Mouse (Mus musculus): Measurements from ENCODE around the gene Gzmc. TPM values are rescaled to one million over a fixed set of nuclear protein-coding genes. Genes with fewer than 3 reads are reported as not detected.
"Not testable (repeated sequence)": the region's sequence is repeated elsewhere in the genome, so short reads cannot be mapped to it uniquely, and the experiment has no call there.

Gzmc gene
- polyA plus RNA-seq (2014; fragmentation: Nextera tagmentation; extraction: Ambion mirVana), result not detected in 2 replicates

- WGBS, result 89% methylated on average over 2 of the region's 2 CpGs
- no peaks in the 10 kb centered on the region for H3K4me1 ChIP-seq (ENCODE audit: control insufficient read depth, insufficient read depth, low read length)
- no peaks in the 10 kb centered on the region for H3K27me3 ChIP-seq (ENCODE audit: control insufficient read depth, insufficient read depth, low read length)
- no peaks in the 10 kb centered on the region for H3K9me3 ChIP-seq (ENCODE audit: control insufficient read depth, low read length)
- DNase-seq (ENCODE audit: low spot score, missing footprints) (no peak), ATAC-seq (ENCODE audit: low FRiP score) (no peak)
- H3K36me3 ChIP-seq (ENCODE audit: control insufficient read depth, insufficient read depth, low read length), result no peaks in the 10 kb centered on the region
- H3K4me3 ChIP-seq (ENCODE audit: low read depth, low read length), result no peak within 1 kb of the TSS
- no peak within 1 kb of the TSS for H3K9ac ChIP-seq (ENCODE audit: low read length)
- no peak within 1 kb of the TSS for H3K4me2 ChIP-seq
- H3K27ac ChIP-seq (ENCODE audit: low read depth, low read length), result no peak within 1 kb of the TSS
These were observed at the start of gene Gzmc for GRCm38 (mm10) chr14:56234556-56234955. Gzmc (minus strand) TSS chr14:56234656.

- ATAC-seq (ENCODE audit: low FRiP score), result no peak
- Histone ChIP-seq H3K27ac (ENCODE audit: low read depth, low read length) (no peak overlapping the region), H3K9me3 (ENCODE audit: control insufficient read depth, low read length) (no peaks in the 10 kb centered on the region), H3K4me1 (ENCODE audit: control insufficient read depth, insufficient read depth, low read length) (no peaks in the 10 kb centered on the region), H3K4me3 (ENCODE audit: low read depth, low read length) (no peak overlapping the region), H3K9ac (ENCODE audit: low read length) (no peak overlapping the region), H3K36me3 (ENCODE audit: control insufficient read depth, insufficient read depth, low read length) (no peaks in the 10 kb centered on the region), H3K4me2 (no peak overlapping the region), H3K27me3 (ENCODE audit: control insufficient read depth, insufficient read depth, low read length) (no peaks in the 10 kb centered on the region)
- WGBS, result 85% methylated on average over 1 of the region's 1 CpGs
- no peak for DNase-seq (ENCODE audit: low spot score, missing footprints)
These were observed 49.4 kb upstream of the Gzmc start for GRCm38 (mm10) chr14:56283816-56284215.

GRCm38 (mm10) chr14:56281090-56281489, 46.6 kb upstream of the Gzmc start:
- Histone ChIP-seq H3K27ac (ENCODE audit: low read depth, low read length) (no peak overlapping the region), H3K4me1 (ENCODE audit: control insufficient read depth, insufficient read depth, low read length) (no peaks in the 10 kb centered on the region), H3K9me3 (ENCODE audit: control insufficient read depth, low read length) (no peaks in the 10 kb centered on the region), H3K4me3 (ENCODE audit: low read depth, low read length) (no peak overlapping the region), H3K9ac (ENCODE audit: low read length) (no peak overlapping the region), H3K27me3 (ENCODE audit: control insufficient read depth, insufficient read depth, low read length) (no peaks in the 10 kb centered on the region), H3K4me2 (no peak overlapping the region), H3K36me3 (ENCODE audit: control insufficient read depth, insufficient read depth, low read length) (no peaks in the 10 kb centered on the region)
- WGBS, result 86% methylated on average over 5 of the region's 5 CpGs
- no peak for ATAC-seq (ENCODE audit: low FRiP score)
- no peak for DNase-seq (ENCODE audit: low spot score, missing footprints)

GRCm38 (mm10) chr14:56278691-56279090, 44.2 kb upstream of the Gzmc start:
- H3K9ac ChIP-seq (ENCODE audit: low read length); H3K4me3 ChIP-seq (ENCODE audit: low read depth, low read length); ATAC-seq (ENCODE audit: low FRiP score); H3K4me2 ChIP-seq; H3K4me1 ChIP-seq (ENCODE audit: control insufficient read depth, insufficient read depth, low read length); H3K27ac ChIP-seq (ENCODE audit: low read depth, low read length); H3K9me3 ChIP-seq (ENCODE audit: control insufficient read depth, low read length); H3K27me3 ChIP-seq (ENCODE audit: control insufficient read depth, insufficient read depth, low read length); H3K36me3 ChIP-seq (ENCODE audit: control insufficient read depth, insufficient read depth, low read length); DNase-seq (ENCODE audit: low spot score, missing footprints): not testable (repeated sequence)
- 60% methylated on average over 7 of the region's 7 CpGs for WGBS

GRCm38 (mm10) chr14:56276096-56276495, 41.6 kb upstream of the Gzmc start:
- H3K9me3 ChIP-seq (ENCODE audit: control insufficient read depth, low read length); DNase-seq (ENCODE audit: low spot score, missing footprints); H3K27me3 ChIP-seq (ENCODE audit: control insufficient read depth, insufficient read depth, low read length); ATAC-seq (ENCODE audit: low FRiP score); H3K36me3 ChIP-seq (ENCODE audit: control insufficient read depth, insufficient read depth, low read length); H3K27ac ChIP-seq (ENCODE audit: low read depth, low read length); H3K9ac ChIP-seq (ENCODE audit: low read length); H3K4me3 ChIP-seq (ENCODE audit: low read depth, low read length); H3K4me2 ChIP-seq; H3K4me1 ChIP-seq (ENCODE audit: control insufficient read depth, insufficient read depth, low read length): not testable (repeated sequence)
- WGBS, result 79% methylated on average over 7 of the region's 7 CpGs

GRCm38 (mm10) chr14:56266109-56266508, 31.7 kb upstream of the Gzmc start:
- H3K36me3 ChIP-seq (ENCODE audit: control insufficient read depth, insufficient read depth, low read length), result no peaks in the 10 kb centered on the region
- DNase-seq (ENCODE audit: low spot score, missing footprints) (no peak), ATAC-seq (ENCODE audit: low FRiP score) (no peak)
- no peak overlapping the region for H3K4me3 ChIP-seq (ENCODE audit: low read depth, low read length)
- 93% methylated on average over 1 of the region's 1 CpGs for WGBS
- no peaks in the 10 kb centered on the region for H3K27me3 ChIP-seq (ENCODE audit: control insufficient read depth, insufficient read depth, low read length)
- no peak overlapping the region for H3K9ac ChIP-seq (ENCODE audit: low read length)
- no peaks in the 10 kb centered on the region for H3K4me1 ChIP-seq (ENCODE audit: control insufficient read depth, insufficient read depth, low read length)
- no peak overlapping the region for H3K27ac ChIP-seq (ENCODE audit: low read depth, low read length)
- no peak overlapping the region for H3K4me2 ChIP-seq
- no peaks in the 10 kb centered on the region for H3K9me3 ChIP-seq (ENCODE audit: control insufficient read depth, low read length)

GRCm38 (mm10) chr14:56262153-56262552, 27.7 kb upstream of the Gzmc start, which contains the start of gene Gzmb:
Gzmb (minus strand) TSS chr14:56262260.
- 91% methylated on average over 5 of the region's 5 CpGs for WGBS
- ATAC-seq (ENCODE audit: low FRiP score) (no peak), DNase-seq (ENCODE audit: low spot score, missing footprints) (no peak)
- H3K4me1 ChIP-seq (ENCODE audit: control insufficient read depth, insufficient read depth, low read length), result no peaks in the 10 kb centered on the region
- H3K4me2 ChIP-seq, result no peak within 1 kb of the TSS
- H3K9me3 ChIP-seq (ENCODE audit: control insufficient read depth, low read length), result no peaks in the 10 kb centered on the region
- no peak within 1 kb of the TSS for H3K4me3 ChIP-seq (ENCODE audit: low read depth, low read length)
- no peaks in the 10 kb centered on the region for H3K27me3 ChIP-seq (ENCODE audit: control insufficient read depth, insufficient read depth, low read length)
- H3K36me3 ChIP-seq (ENCODE audit: control insufficient read depth, insufficient read depth, low read length), result no peaks in the 10 kb centered on the region
- H3K27ac ChIP-seq (ENCODE audit: low read depth, low read length), result no peak within 1 kb of the TSS
- no peak within 1 kb of the TSS for H3K9ac ChIP-seq (ENCODE audit: low read length)

GRCm38 (mm10) chr14:56240409-56240808, 6.0 kb upstream of the Gzmc start:
- Histone ChIP-seq H3K4me3 (ENCODE audit: low read depth, low read length) (no peak overlapping the region), H3K27ac (ENCODE audit: low read depth, low read length) (no peak overlapping the region), H3K9ac (ENCODE audit: low read length) (no peak overlapping the region), H3K9me3 (ENCODE audit: control insufficient read depth, low read length) (no peaks in the 10 kb centered on the region), H3K4me1 (ENCODE audit: control insufficient read depth, insufficient read depth, low read length) (no peaks in the 10 kb centered on the region), H3K27me3 (ENCODE audit: control insufficient read depth, insufficient read depth, low read length) (no peaks in the 10 kb centered on the region), H3K36me3 (ENCODE audit: control insufficient read depth, insufficient read depth, low read length) (no peaks in the 10 kb centered on the region), H3K4me2 (no peak overlapping the region)
- ATAC-seq (ENCODE audit: low FRiP score) (no peak), DNase-seq (ENCODE audit: low spot score, missing footprints) (no peak)

GRCm38 (mm10) chr14:56211317-56211716, 23.1 kb downstream of the Gzmc start, which contains the start of gene Gzmf:
Gzmf (minus strand) TSS chr14:56211417.
- 92% methylated on average over 4 of the region's 4 CpGs for WGBS
- DNase-seq (ENCODE audit: low spot score, missing footprints), result no peak
- no peak within 1 kb of the TSS for H3K4me2 ChIP-seq
- H3K9ac ChIP-seq (ENCODE audit: low read length), result no peak within 1 kb of the TSS
- H3K27ac ChIP-seq (ENCODE audit: low read depth, low read length), result no peak within 1 kb of the TSS
- no peaks in the 10 kb centered on the region for H3K36me3 ChIP-seq (ENCODE audit: control insufficient read depth, insufficient read depth, low read length)
- no peak within 1 kb of the TSS for H3K4me3 ChIP-seq (ENCODE audit: low read depth, low read length)
- no peak for ATAC-seq (ENCODE audit: low FRiP score)
- no peaks in the 10 kb centered on the region for H3K27me3 ChIP-seq (ENCODE audit: control insufficient read depth, insufficient read depth, low read length)
- no peaks in the 10 kb centered on the region for H3K9me3 ChIP-seq (ENCODE audit: control insufficient read depth, low read length)
- H3K4me1 ChIP-seq (ENCODE audit: control insufficient read depth, insufficient read depth, low read length), result no peaks in the 10 kb centered on the region

- Histone ChIP-seq H3K4me1 (ENCODE audit: control insufficient read depth, insufficient read depth, low read length) (no peaks in the 10 kb centered on the region), H3K27me3 (ENCODE audit: control insufficient read depth, insufficient read depth, low read length) (no peaks in the 10 kb centered on the region), H3K27ac (ENCODE audit: low read depth, low read length) (no peak overlapping the region), H3K4me2 (no peak overlapping the region), H3K9me3 (ENCODE audit: control insufficient read depth, low read length) (no peaks in the 10 kb centered on the region), H3K9ac (ENCODE audit: low read length) (no peak overlapping the region), H3K36me3 (ENCODE audit: control insufficient read depth, insufficient read depth, low read length) (no peaks in the 10 kb centered on the region), H3K4me3 (ENCODE audit: low read depth, low read length) (no peak overlapping the region)
- 84% methylated on average over 1 of the region's 1 CpGs for WGBS
- ATAC-seq (ENCODE audit: low FRiP score) (no peak), DNase-seq (ENCODE audit: low spot score, missing footprints) (no peak)
These were observed 28.8 kb downstream of the Gzmc start for GRCm38 (mm10) chr14:56205613-56206012.

All from midbrain, embryonic 11.5 days (tissue).